Mouse (Mus musculus) ES-E14 (cell line): ENCODE measurements around the gene Clrn2. TPM values are rescaled to one million over a fixed set of nuclear protein-coding genes. Genes with fewer than 3 reads are reported as not detected.

Experiments used
- DNase-seq: peaks from one replicate; pipeline ENCODE4 v3.0.0-alpha.2; 2013; ENCODE audit warnings: low read depth, low spot score
- H3K27ac ChIP-seq: 2 replicates; pipeline ENCODE4 v1.5.1; 2012; ENCODE audit warnings: low read depth, mild to moderate bottlenecking, low read length, moderate library complexity, mixed read lengths; ENCODE audit not compliant: poor library complexity, insufficient read depth, severe bottlenecking
- H3K36me3 ChIP-seq: 2 replicates; pipeline ENCODE4 v1.6.1; 2012; ENCODE audit warnings: mild to moderate bottlenecking, low read length, moderate library complexity, mixed read lengths; ENCODE audit not compliant: control insufficient read depth, poor library complexity, insufficient read depth, severe bottlenecking
- H3K4me1 ChIP-seq, 2 experiments: fragments of 150-350 bp in 1 of 2; sonication (generic) in 1 of 2; 2 replicates each; pipeline ENCODE4 v1.6.1; 2012; ENCODE audit warnings: low read length in 2 of 2, mild to moderate bottlenecking in 1 of 2, mixed read lengths in 1 of 2; ENCODE audit not compliant: control insufficient read depth in 2 of 2, insufficient read depth in 2 of 2, poor library complexity in 1 of 2
- H3K4me3 ChIP-seq, 2 experiments: fragments of 150-350 bp in 1 of 2; sonication (generic) in 1 of 2; 2 replicates each; pipeline ENCODE4 v1.5.1; 2012; ENCODE audit warnings: low read length in 2 of 2, low read depth in 1 of 2, mild to moderate bottlenecking in 1 of 2, mixed read lengths in 1 of 2; ENCODE audit not compliant: insufficient read depth in 1 of 2, poor library complexity in 1 of 2, severe bottlenecking in 1 of 2
- H3K9ac ChIP-seq: 2 replicates; pipeline ENCODE4 v1.6.1; 2012; ENCODE audit warnings: low read depth, mild to moderate bottlenecking, low read length, mixed read lengths; ENCODE audit not compliant: poor library complexity, insufficient read depth, severe bottlenecking
- H3K9me3 ChIP-seq: fragments of 150-350 bp; sonication (generic); 2 replicates; pipeline ENCODE4 v1.6.1; 2012; ENCODE audit warnings: low read depth, mild to moderate bottlenecking, low read length; ENCODE audit not compliant: control insufficient read depth, insufficient read depth
- CHD2 ChIP-seq: IDR thresholded peaks from 2 replicates; pipeline ENCODE4 v1.6.1; 2014; ENCODE audit warnings: mild to moderate bottlenecking, low read depth, low read length, inconsistent platforms
- HCFC1 ChIP-seq: IDR thresholded peaks from 2 replicates; pipeline ENCODE4 v1.6.1; 2012; ENCODE audit warnings: low read length, inconsistent platforms, borderline replicate concordance; ENCODE audit not compliant: insufficient read depth
- MAFK ChIP-seq: IDR thresholded peaks from 2 replicates; pipeline ENCODE4 v1.6.1; 2014; ENCODE audit warnings: mild to moderate bottlenecking, low read depth, low read length, inconsistent platforms; ENCODE audit not compliant: insufficient read depth
- ZC3H11A ChIP-seq: IDR thresholded peaks from 2 replicates; pipeline ENCODE4 v1.6.1; 2012; ENCODE audit warnings: low read depth, mild to moderate bottlenecking, inconsistent platforms, low read length, borderline replicate concordance
- ZNF384 ChIP-seq: IDR thresholded peaks from 2 replicates; pipeline ENCODE4 v1.6.1; 2012; ENCODE audit warnings: low read depth, low read length, inconsistent platforms
- in situ Hi-C, 2 experiments: fragments of 600-800 bp; cut with MboI; formaldehyde crosslinking; loops; one replicate each; pipeline ENCODE4 v1.15.1; 2025; ENCODE audit warnings: low sequenced_read_pairs in 2 of 2, inconsistent platforms in 1 of 2; ENCODE audit not compliant: unreplicated experiment in 2 of 2
- total RNA-seq: library from RNA; depleted of rRNA; stranded (reverse); fragments of 300-350 nt; gene quantifications from 2 replicates; pipeline ENCODE4 v1.2.3, GENCODE M21; 2012

Gene Clrn2
- total RNA-seq, 1 experiment: not detected

GRCm38 (mm10) chr5:45449206-45449605, 4.3 kb upstream of the Clrn2 start:
- DNase-seq: no peak
- no peak for TF ChIP-seq HCFC1
- no peak for TF ChIP-seq MAFK
- TF ChIP-seq CHD2: no peak
- TF ChIP-seq ZNF384: no peak
- no peak for TF ChIP-seq ZC3H11A
- H3K36me3 ChIP-seq: peaks cover 3% of the 10 kb centered on the region
- no peaks in the 10 kb centered on the region for H3K9me3 ChIP-seq
- H3K4me1 ChIP-seq: peaks cover 4 to 11% of the 10 kb centered on the region in 2 experiments; a peak in 2 of 4 replicates
- H3K4me3 ChIP-seq: peak overlapping the region; percentile 67 to 94
- peak overlapping the region; percentile 89 for H3K9ac ChIP-seq
- H3K27ac ChIP-seq: no peak overlapping the region
- in situ Hi-C loops: no loop called here

DNA sequence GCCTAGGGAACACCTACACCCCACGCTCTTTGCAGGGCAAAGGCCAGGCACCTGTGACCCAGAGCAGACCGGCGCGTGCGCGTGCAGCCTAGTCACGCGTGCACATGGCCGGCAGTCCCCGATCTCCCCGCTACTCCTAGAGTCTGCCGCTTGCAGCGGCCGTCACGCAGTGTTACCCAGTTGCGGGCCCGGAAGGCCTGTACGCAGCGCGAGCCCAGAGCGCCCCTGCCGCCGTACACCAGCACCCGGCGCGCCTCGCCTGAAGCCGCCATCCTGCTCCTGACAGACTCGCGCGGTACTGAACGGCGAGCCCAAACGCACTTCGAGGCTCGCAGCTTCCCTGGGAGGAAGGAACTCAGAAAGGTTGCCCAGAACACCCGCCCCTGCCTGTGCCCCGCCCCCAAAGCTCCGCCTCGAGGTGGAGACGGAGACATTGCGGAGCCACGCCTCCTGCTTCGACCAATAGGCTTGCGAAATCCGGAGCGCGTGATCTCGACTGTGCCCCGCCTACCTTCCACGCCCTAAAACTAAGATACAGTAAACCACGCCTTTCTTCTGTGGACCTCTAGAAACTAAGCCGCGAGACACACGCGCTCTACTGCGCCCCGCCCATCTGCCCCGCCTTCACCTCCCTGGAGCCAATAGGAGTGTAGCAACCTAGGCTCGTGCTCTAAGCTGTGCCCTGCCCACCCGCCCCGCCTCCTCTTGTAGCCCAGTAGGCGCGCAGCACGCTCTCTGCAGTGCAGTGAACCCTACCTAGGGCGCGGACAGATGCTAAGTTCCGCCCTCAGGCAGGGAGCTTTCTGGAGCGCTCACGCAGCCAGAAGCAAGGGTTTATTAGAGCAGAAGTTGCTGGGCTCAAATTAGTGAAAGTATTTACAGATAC, 3.5 kb upstream of the Clrn2 start, which contains the start of gene Qdpr:
TSS of gene Qdpr (minus strand) at position 406 of the 886 bp plus-strand sequence.
- TF ChIP-seq ZC3H11A (no peak), ZNF384 (no peak), CHD2 (no peak; the same call in 1 of the 2 replicates), HCFC1 (no peak; the same call in 1 of the 2 replicates), MAFK (no peak)
- no peaks in the 10 kb centered on the region for H3K9me3 ChIP-seq
- H3K36me3 ChIP-seq: no peaks in the 10 kb centered on the region; the same call in none of the 2 replicates
- peak within 1 kb of the TSS; percentile 53; the same call in 1 of the 2 replicates for H3K27ac ChIP-seq
- peak within 1 kb of the TSS; percentile 67 to 94 for H3K4me3 ChIP-seq
- in situ Hi-C loops: loop anchor here in 1 of 2 experiments (25.0 kb wide), 1 partner anchor 887 kb away; no protein-coding TSS in a partner anchor
- H3K9ac ChIP-seq: peak within 1 kb of the TSS; percentile 89
- H3K4me1 ChIP-seq: peaks cover 4 to 11% of the 10 kb centered on the region in 2 experiments; a peak in 2 of 4 replicates
- peak; percentile 99 for DNase-seq

DNA sequence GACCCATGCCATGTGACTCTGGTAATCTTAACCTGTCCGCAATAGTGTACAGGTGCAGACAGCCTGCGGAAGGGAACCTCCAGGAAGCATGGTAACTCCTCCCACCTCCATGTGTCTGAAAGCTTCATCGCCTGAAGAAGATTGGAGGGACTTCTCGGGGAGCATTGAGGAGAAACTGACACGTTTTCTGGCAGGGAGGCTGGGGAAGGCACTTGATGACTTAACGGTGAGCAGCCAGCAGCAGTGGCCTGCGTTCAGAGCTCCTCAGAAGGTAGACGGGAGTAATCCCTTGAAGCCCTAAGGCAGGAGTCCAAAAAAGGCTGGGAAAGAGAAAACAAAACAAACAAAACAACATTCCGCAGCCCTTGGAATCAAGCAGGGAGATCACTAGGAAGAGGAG, 905 bp downstream of the Clrn2 start:
- in situ Hi-C loops: loop anchor here in 1 of 2 experiments (25.0 kb wide), 1 partner anchor 883 kb away; no protein-coding TSS in a partner anchor
- DNase-seq: no peak
- H3K27ac ChIP-seq: no peak overlapping the region
- H3K4me1 ChIP-seq: no peaks in the 10 kb centered on the region
- TF ChIP-seq HCFC1 (no peak), ZC3H11A (no peak), CHD2 (no peak), ZNF384 (no peak)
- no peaks in the 10 kb centered on the region for H3K36me3 ChIP-seq
- no peaks in the 10 kb centered on the region for H3K9me3 ChIP-seq
- H3K4me3 ChIP-seq: no peak overlapping the region
- no peak overlapping the region for H3K9ac ChIP-seq

GRCm38 (mm10) chr5:45472880-45473450, 19.4 kb downstream of the Clrn2 start:
- in situ Hi-C loops: loop anchor here in 1 of 2 experiments (10.0 to 25.0 kb wide), 2 partner anchors 192 to 864 kb away; partner anchors contain the start of gene Ncapg
- Histone ChIP-seq H3K27ac (no peak overlapping the region), H3K36me3 (no peaks in the 10 kb centered on the region), H3K9me3 (no peaks in the 10 kb centered on the region), H3K9ac (no peak overlapping the region), H3K4me1 (no peaks in the 10 kb centered on the region), H3K4me3 (no peak overlapping the region)
- TF ChIP-seq MAFK (no peak), CHD2 (no peak), ZNF384 (no peak), ZC3H11A (no peak), HCFC1 (no peak)
- no peak for DNase-seq
